Mouse (Mus musculus) G1E (cell line): ENCODE results near the gene Krt5.

ENCODE experiments used
- CTCF ChIP-seq: IDR thresholded peaks from 2 replicates; pipeline ENCODE4 v1.5.1; 2012; ENCODE audit warnings: low read depth, low read length, inconsistent platforms, mixed read lengths
- GATA1 ChIP-seq: IDR thresholded peaks from 2 replicates; pipeline ENCODE4 v1.6.1; 2012; ENCODE audit warnings: borderline replicate concordance, low read length, inconsistent platforms, mixed read lengths

DNA sequence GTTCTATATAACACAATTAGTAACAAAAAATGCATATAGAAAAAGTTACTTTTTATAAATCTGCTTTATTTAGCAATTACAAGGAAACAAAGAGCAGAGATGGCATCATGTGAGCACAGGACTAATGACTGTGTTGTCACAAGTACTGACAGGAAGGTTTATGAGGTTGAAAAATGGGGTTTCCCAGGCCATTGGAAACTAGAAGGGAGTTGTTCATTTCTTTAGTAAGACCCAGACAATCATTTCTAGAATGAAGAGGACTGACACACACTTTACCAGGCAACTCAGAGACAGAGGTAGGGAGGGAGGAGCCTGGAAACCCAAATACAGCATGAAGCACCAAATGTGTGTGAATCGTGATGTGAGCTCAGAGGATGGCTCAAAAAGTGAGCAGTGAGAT, 36.7 kb downstream of the Krt5 start:
- TF ChIP-seq CTCF (no peak), GATA1 (no peak)
